Comparison of ENCODE assay signal across 18 mouse cellular contexts in genomic region chr6:134226349-134227169, GRCm38 (mm10).
DNase-seq lines count a peak whose midpoint lies in the region; ATAC-seq lines count a peak whose summit lies in the region.
"Had no signal": no experiment of that assay in that cellular context is flagged by ENCODE, and none has a peak within 500 bp of the region (broad histone marks: within the 10 kb centered on the region; RNA-seq: fewer than 3 reads in every experiment).

No protein-coding gene starts in this region.

- 76% methylated on average over 8 of the region's 8 CpGs for WGBS in kidney, embryonic 16.5 days

- no peaks in the 10 kb centered on the region for H3K9me3 ChIP-seq in kidney, embryonic 16.5 days (ENCODE audit: low read length)
- H3K9me3 ChIP-seq in megakaryocyte, embryonic 14.5 days, result no peaks in the 10 kb centered on the region
- H3K9me3 ChIP-seq: heart, embryonic 10.5 days; hindbrain, embryonic 15.5 days; midbrain, embryonic 12.5 days had no signal

- no peak overlapping the region for H3K4me2 ChIP-seq in kidney, embryonic 16.5 days (replicated peaks; ENCODE audit: low read depth, low read length)
- H3K4me2 ChIP-seq: hindbrain, embryonic 15.5 days; midbrain, embryonic 12.5 days had no signal

- H3K4me3 ChIP-seq in kidney, embryonic 16.5 days (ENCODE audit: low read length), result no peak overlapping the region
- peak overlapping the region; percentile 38 for H3K4me3 ChIP-seq in megakaryocyte, embryonic 14.5 days (replicated peaks)
- H3K4me3 ChIP-seq: heart, embryonic 10.5 days; hindbrain, embryonic 15.5 days; left cerebral cortex, adult 2 months; midbrain, embryonic 12.5 days had no signal

- peaks cover 16% of the 10 kb centered on the region for H3K36me3 ChIP-seq in kidney, embryonic 16.5 days (ENCODE audit: insufficient read depth, low read length)
- H3K36me3 ChIP-seq in megakaryocyte, embryonic 14.5 days (replicated peaks; ENCODE audit: low read length), result peaks cover 99% of the 10 kb centered on the region
- H3K36me3 ChIP-seq: hindbrain, embryonic 15.5 days had no signal

- peaks cover 11% of the 10 kb centered on the region for H3K4me1 ChIP-seq in kidney, embryonic 16.5 days (ENCODE audit: insufficient read depth, low read length)
- H3K4me1 ChIP-seq in megakaryocyte, embryonic 14.5 days, result peaks cover 93% of the 10 kb centered on the region
- H3K4me1 ChIP-seq: hindbrain, embryonic 15.5 days had no signal

- no peak for ATAC-seq in kidney, embryonic 16.5 days (ENCODE audit: low FRiP score, low TSS enrichment)
- ATAC-seq in megakaryocyte, adult 5-6 weeks (ENCODE audit: poor library complexity, severe bottlenecking), result no peak

- no peaks in the 10 kb centered on the region for H3K27me3 ChIP-seq in kidney, embryonic 16.5 days (ENCODE audit: insufficient read depth, low read length)
- no peaks in the 10 kb centered on the region for H3K27me3 ChIP-seq in megakaryocyte, embryonic 14.5 days (replicated peaks)
- H3K27me3 ChIP-seq: hindbrain, embryonic 15.5 days; midbrain, embryonic 12.5 days had no signal

- H3K9ac ChIP-seq in kidney, embryonic 16.5 days (replicated peaks; ENCODE audit: low read length), result no peak overlapping the region
- H3K9ac ChIP-seq: hindbrain, embryonic 15.5 days; midbrain, embryonic 12.5 days had no signal

- DNase-seq in cerebellum, postnatal 10 days, result peak; percentile 47 to 56
- DNase-seq in cerebellum, postnatal 36 days, result no peak
- DNase-seq in kidney, adult 9 months, result peak; percentile 67
- no peak for DNase-seq in right cerebral cortex, postnatal 36 days (ENCODE audit: low spot score in 2 of 2)
- no peak for DNase-seq in adipocyte (ENCODE audit: low spot score)
- DNase-seq: adrenal gland, postnatal 25 days; cerebellum, adult 8-10 months; gastrocnemius, postnatal 25 days; heart, postnatal 10 days; right cerebral cortex, postnatal 4 days; thymus, postnatal 36 days had no signal

- no peak overlapping the region for H3K27ac ChIP-seq in kidney, embryonic 16.5 days (ENCODE audit: low read length)
- H3K27ac ChIP-seq: heart, embryonic 10.5 days; hindbrain, embryonic 15.5 days; left cerebral cortex, adult 2 months; midbrain, embryonic 12.5 days had no signal

Comparison
In these comparisons a context has a peak if more than half of its experiments do, and no peak if none do; other contexts are left out.
1. DNase-seq: peak in cerebellum, postnatal 10 days (2 of 2) and kidney, adult 9 months (single experiment); none in cerebellum, postnatal 36 days (0 of 2), right cerebral cortex, postnatal 36 days (0 of 2) and adipocyte (single experiment).